In the genomic region with DNA sequence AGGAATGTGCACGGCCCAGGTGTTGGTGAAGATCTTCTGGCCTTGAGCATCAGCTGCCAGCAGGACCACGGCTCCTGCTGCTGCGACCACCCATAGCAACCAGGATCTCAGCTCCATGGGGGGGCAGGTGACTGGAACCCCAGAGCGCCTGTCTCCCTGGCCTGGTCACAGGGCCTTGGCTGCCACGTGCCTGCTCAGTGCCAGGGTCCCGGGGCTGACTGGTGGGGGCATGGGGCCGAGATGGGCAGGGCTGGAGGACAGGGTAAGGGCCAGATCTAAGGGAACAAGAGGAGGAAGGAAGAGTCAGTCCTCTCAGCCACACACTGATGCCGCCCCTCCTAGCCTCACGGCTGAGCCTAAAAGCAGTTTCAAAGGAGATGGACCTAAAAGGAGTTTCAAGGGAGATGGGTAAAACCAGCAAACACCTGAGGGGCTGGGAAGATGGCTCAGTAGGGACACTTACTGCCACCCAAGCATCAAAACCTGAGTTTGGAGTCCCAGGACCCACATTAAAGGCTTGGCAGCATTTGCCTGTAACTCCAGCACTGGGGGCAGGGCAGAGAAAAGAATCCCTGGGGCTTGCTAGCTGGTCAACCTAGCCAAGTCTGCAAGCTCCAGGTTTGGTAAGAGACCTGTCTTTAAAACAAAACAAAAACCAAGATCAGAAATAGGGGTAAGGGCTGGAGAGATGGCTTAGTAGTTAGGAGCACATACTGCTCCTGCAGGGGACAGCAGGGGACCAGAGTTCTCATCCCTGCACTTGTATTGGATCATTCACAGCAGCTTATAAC, we compare ENCODE assay signal across 13 mouse cellular contexts. TPM values are rescaled to one million over a fixed set of nuclear protein-coding genes. Genes with fewer than 3 reads are reported as not detected.
DNase-seq lines count a peak whose midpoint lies in the region; TF ChIP-seq lines count a peak whose summit lies in the region.
"Had no signal": no experiment of that assay in that cellular context is flagged by ENCODE, and none has a peak within 500 bp of the region (broad histone marks: within the 10 kb centered on the region; RNA-seq: fewer than 3 reads in every experiment).

No protein-coding gene starts in this region.

- 72% methylated on average over 9 of the region's 9 CpGs for WGBS in heart, embryonic 10.5 days

- peak; percentile 39 for DNase-seq in adrenal gland, adult 2 months
- no peak for DNase-seq in adrenal gland, postnatal 36 days
- no peak for DNase-seq in heart, embryonic 10.5 days (ENCODE audit: low spot score)
- DNase-seq in heart, adult 11 months: no peak
- DNase-seq in left cerebral cortex, adult 2 months (ENCODE audit: extremely low spot score in 1 of 2, low spot score in 2 of 2): no peak
- DNase-seq in left cerebral cortex, adult 9 months (ENCODE audit: low spot score in 2 of 2): no peak
- peak; percentile 47 for DNase-seq in testis, postnatal 10 days (ENCODE audit: low spot score)
- no peak for DNase-seq in testis, postnatal 14 days (ENCODE audit: low spot score)
- DNase-seq: adrenal gland, postnatal 25 days had no signal

- H3K9me3 ChIP-seq in heart, embryonic 10.5 days: no peaks in the 10 kb centered on the region
- H3K9me3 ChIP-seq: embryonic facial prominence, embryonic 12.5 days; kidney, embryonic 15.5 days; limb, embryonic 15.5 days; lung, embryonic 15.5 days had no signal

- no peak; the same call in 1 of the 2 replicates for TF ChIP-seq CTCF in left cerebral cortex, adult 2 months (IDR thresholded peaks at IDR 0.05)

- intact Hi-C loops in left cerebral cortex, adult 2 months (cut with DNase I): loop anchor here (5.0 kb wide), 1 partner anchor 138 kb away; a partner anchor contains a TSS

- no peak overlapping the region for H3K4me3 ChIP-seq in heart, embryonic 10.5 days
- no peak overlapping the region for H3K4me3 ChIP-seq in left cerebral cortex, adult 2 months
- H3K4me3 ChIP-seq: embryonic facial prominence, embryonic 12.5 days; kidney, embryonic 15.5 days; limb, embryonic 15.5 days; lung, embryonic 15.5 days had no signal

- H3K4me1 ChIP-seq in heart, embryonic 10.5 days: peaks cover 48% of the 10 kb centered on the region

- peaks cover 48% of the 10 kb centered on the region for H3K36me3 ChIP-seq in heart, embryonic 10.5 days

- no peaks in the 10 kb centered on the region for H3K27me3 ChIP-seq in heart, embryonic 10.5 days (ENCODE audit: insufficient read depth, poor library complexity, severe bottlenecking)
- H3K27me3 ChIP-seq: embryonic facial prominence, embryonic 12.5 days; limb, embryonic 15.5 days; lung, embryonic 15.5 days had no signal

- peak overlapping the region; percentile 37 for H3K27ac ChIP-seq in heart, embryonic 10.5 days
- peak overlapping the region; percentile 74 for H3K27ac ChIP-seq in left cerebral cortex, adult 2 months
- H3K27ac ChIP-seq: embryonic facial prominence, embryonic 12.5 days; lung, embryonic 15.5 days had no signal

RNA-seq across cellular contexts. Expression of a gene that starts 6.4 kb away (rescaled TPM):
- total RNA-seq in adrenal gland, adult 2 months (2021): 100 to 1,000 TPM; 158 to 185 TPM
- 225 and 227 TPM in 2 replicates for polyA plus RNA-seq in adrenal gland, adult 2 months (2012; rRNA removed)
- 100 to 1,000 TPM; 155 to 170 TPM for total RNA-seq in adrenal gland, postnatal 36 days (2021)
- 18.1 and 20.7 TPM in 2 replicates for polyA plus RNA-seq in heart, embryonic 10.5 days (2016; fragmentation: Nextera tagmentation; extraction: Ambion mirVana)
- 10 to 100 TPM; 38.0 to 40.7 TPM for total RNA-seq in left cerebral cortex, adult 2 months (2021)

RNA-seq across cellular contexts. Expression of a gene that starts 11.1 kb away (rescaled TPM):
- 10 to 100 TPM in 1 of 2 experiments, 1 to 10 TPM in 1; 7.9 to 13.0 TPM for total RNA-seq in adrenal gland, adult 2 months (2021)
- 13.1 and 14.8 TPM in 2 replicates for polyA plus RNA-seq in adrenal gland, adult 2 months (2012; rRNA removed)
- 10 to 100 TPM in 1 of 2 experiments, 1 to 10 TPM in 1; 7.5 to 11.4 TPM for total RNA-seq in adrenal gland, postnatal 36 days (2021)
- polyA plus RNA-seq in heart, embryonic 10.5 days (2016; fragmentation: Nextera tagmentation; extraction: Ambion mirVana): 9.7 and 11.7 TPM in 2 replicates
- 1 to 10 TPM; 5.3 to 6.8 TPM for total RNA-seq in left cerebral cortex, adult 2 months (2021)

RNA-seq across cellular contexts. Expression of a gene that starts 27.7 kb away (rescaled TPM):
- 10 to 100 TPM; 77.2 to 99.3 TPM for total RNA-seq in adrenal gland, adult 2 months (2021)
- 252 and 304 TPM in 2 replicates for polyA plus RNA-seq in adrenal gland, adult 2 months (2012; rRNA removed)
- total RNA-seq in adrenal gland, postnatal 36 days (2021): 10 to 100 TPM; 81.4 to 94.8 TPM
- polyA plus RNA-seq in heart, embryonic 10.5 days (2016; fragmentation: Nextera tagmentation; extraction: Ambion mirVana): 20.0 and 20.9 TPM in 2 replicates
- total RNA-seq in left cerebral cortex, adult 2 months (2021): 100 to 1,000 TPM; 152 to 157 TPM

RNA-seq across cellular contexts. Expression of a gene that starts 55.9 kb away (rescaled TPM):
- total RNA-seq in adrenal gland, adult 2 months (2021): 10 to 100 TPM; 45.5 to 50.8 TPM
- polyA plus RNA-seq in adrenal gland, adult 2 months (2012; rRNA removed): 25.1 and 36.4 TPM in 2 replicates
- total RNA-seq in adrenal gland, postnatal 36 days (2021): 10 to 100 TPM; 30.0 to 40.7 TPM
- 18.3 and 18.4 TPM in 2 replicates for polyA plus RNA-seq in heart, embryonic 10.5 days (2016; fragmentation: Nextera tagmentation; extraction: Ambion mirVana)
- 10 to 100 TPM; 46.4 to 56.4 TPM for total RNA-seq in left cerebral cortex, adult 2 months (2021)

RNA-seq across cellular contexts. Expression of a gene that starts 58.0 kb away (rescaled TPM):
- total RNA-seq in adrenal gland, adult 2 months (2021): 10 to 100 TPM; 66.5 to 73.0 TPM
- polyA plus RNA-seq in adrenal gland, adult 2 months (2012; rRNA removed): 69.1 and 76.9 TPM in 2 replicates
- total RNA-seq in adrenal gland, postnatal 36 days (2021): 10 to 100 TPM; 55.0 to 74.8 TPM
- 24.3 and 34.2 TPM in 2 replicates for polyA plus RNA-seq in heart, embryonic 10.5 days (2016; fragmentation: Nextera tagmentation; extraction: Ambion mirVana)
- 10 to 100 TPM; 37.7 to 43.7 TPM for total RNA-seq in left cerebral cortex, adult 2 months (2021)

Comparison
In these comparisons a context has a peak if more than half of its experiments do, and no peak if none do; other contexts are left out.
1. DNase-seq: peak in adrenal gland, adult 2 months (single experiment) and testis, postnatal 10 days (single experiment); none in adrenal gland, postnatal 36 days (0 of 2), heart, embryonic 10.5 days (single experiment), heart, adult 11 months (single experiment), left cerebral cortex, adult 2 months (0 of 2), left cerebral cortex, adult 9 months (0 of 2) and testis, postnatal 14 days (single experiment).